Mouse (Mus musculus) kidney, adult 2 months (tissue): ENCODE measurements around the gene Hebp2. TPM values are rescaled to one million over a fixed set of nuclear protein-coding genes. Genes with fewer than 3 reads are reported as not detected.
"Not testable (repeated sequence)": the region's sequence is repeated elsewhere in the genome, so short reads cannot be mapped to it uniquely, and the experiment has no call there.

ENCODE experiments used
- DNase-seq: peaks from one replicate; pipeline ENCODE4 v3.0.0; 2021
- H3K27ac ChIP-seq: fragments of 200-500 bp; 2 replicates; pipeline ENCODE4 v1.5.1; 2012; ENCODE audit warnings: low read depth, low read length, control low read depth, inconsistent platforms; ENCODE audit not compliant: insufficient read depth
- H3K27me3 ChIP-seq: fragments of 200-500 bp; replicated peaks from 2 replicates; pipeline ENCODE4 v1.6.1; 2012; ENCODE audit warnings: mild to moderate bottlenecking, moderate library complexity, low read length, inconsistent platforms; ENCODE audit not compliant: control insufficient read depth, insufficient read depth
- H3K36me3 ChIP-seq: fragments of 200-500 bp; 2 replicates; pipeline ENCODE4 v1.6.1; 2012; ENCODE audit warnings: mild to moderate bottlenecking, moderate library complexity, low read length, inconsistent platforms; ENCODE audit not compliant: control insufficient read depth, insufficient read depth
- H3K4me1 ChIP-seq: fragments of 200-500 bp; 2 replicates; pipeline ENCODE4 v1.6.1; 2011; ENCODE audit warnings: low read length; ENCODE audit not compliant: control insufficient read depth, insufficient read depth
- H3K4me3 ChIP-seq: fragments of 200-500 bp; 2 replicates; pipeline ENCODE4 v1.5.1; 2011; ENCODE audit warnings: mild to moderate bottlenecking, low read depth, low read length, control low read depth; ENCODE audit not compliant: insufficient read depth
- CTCF ChIP-seq: fragments of 200-500 bp; conservative IDR thresholded peaks from 2 replicates; pipeline ENCODE4 v1.5.1; 2011; ENCODE audit warnings: low read depth, mild to moderate bottlenecking, control low read depth, low read length, moderate library complexity, mixed read lengths; ENCODE audit not compliant: insufficient read depth, insufficient read length
- POLR2A ChIP-seq: fragments of 200-500 bp; IDR thresholded peaks from one replicate; pipeline ENCODE4 v1.6.1; 2011; ENCODE audit warnings: low read depth, low read length, control low read depth
- WGBS: fragments of 180-500 bp; shearing (Covaris S2); methylation state at CpG from one replicate; pipeline ENCODE4 v1.1.7; 2018; 5-methylcytosine and 5-hydroxymethylcytosine counted together
- polyA plus RNA-seq: library from polyadenylated mRNA; depleted of rRNA; stranded (reverse); fragments of >200 nt; gene quantifications from 2 replicates; pipeline ENCODE4 v1.2.3, GENCODE M21; 2012; rRNA removed

Hebp2 gene
- polyA plus RNA-seq = 1.9 and 2.9 TPM in 2 replicates

DNA sequence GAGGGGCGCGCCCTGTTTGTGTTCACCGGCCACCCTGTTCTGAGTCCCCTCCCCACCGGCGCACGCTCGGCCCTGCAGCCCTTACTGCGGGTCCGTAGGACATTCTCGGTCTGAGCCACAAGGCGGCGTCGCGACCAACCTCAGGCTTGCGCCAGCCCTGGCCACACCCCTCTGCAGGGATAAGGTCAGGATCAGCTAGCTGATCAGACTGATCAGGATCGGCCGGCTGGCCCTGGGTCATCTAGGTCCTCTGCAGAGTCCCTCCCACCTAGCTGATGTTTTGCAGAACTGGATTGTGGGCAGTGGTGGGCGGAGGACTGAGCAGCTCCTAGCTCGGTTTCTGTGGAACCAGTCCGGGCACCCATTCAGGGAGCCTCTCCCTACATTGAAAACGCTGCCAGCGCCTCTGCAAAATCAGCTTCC is at the start of gene Hebp2:
Hebp2 (minus strand) TSS at position 264 of the 423 bp plus-strand sequence.
- no peaks in the 10 kb centered on the region for H3K4me1 ChIP-seq
- WGBS = 1% methylated on average over 22 of the region's 22 CpGs
- DNase-seq = peak; percentile 45
- H3K27ac ChIP-seq = no peak within 1 kb of the TSS
- H3K27me3 ChIP-seq = no peaks in the 10 kb centered on the region
- peak within 1 kb of the TSS; percentile 50 for H3K4me3 ChIP-seq
- no peaks in the 10 kb centered on the region for H3K36me3 ChIP-seq
- TF ChIP-seq POLR2A = no peak
- TF ChIP-seq CTCF = peak; percentile 66

DNA sequence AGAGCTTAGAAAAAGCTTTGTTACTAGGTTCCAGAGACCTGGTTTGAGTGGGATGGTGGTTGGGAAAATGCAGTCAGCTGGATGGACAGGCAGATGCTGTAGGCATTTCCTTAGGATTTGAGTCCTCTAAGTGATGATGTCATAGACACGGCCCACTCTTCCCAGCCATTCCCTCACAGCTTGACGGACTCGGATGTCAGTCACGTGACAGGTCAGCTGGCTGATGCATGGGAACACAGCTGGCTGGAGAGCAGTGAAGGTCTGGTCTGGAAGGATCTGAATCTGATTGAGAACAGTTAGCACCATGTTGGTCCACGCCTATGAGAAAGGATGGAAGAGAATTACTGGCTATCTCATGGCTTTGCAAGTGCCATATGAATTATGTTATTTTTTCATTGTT is 43.6 kb upstream of the Hebp2 start:
- H3K27me3 ChIP-seq = no peaks in the 10 kb centered on the region
- no peaks in the 10 kb centered on the region for H3K36me3 ChIP-seq
- 89% methylated on average over 5 of the region's 5 CpGs for WGBS
- no peak for DNase-seq
- no peak overlapping the region for H3K27ac ChIP-seq
- no peaks in the 10 kb centered on the region for H3K4me1 ChIP-seq
- H3K4me3 ChIP-seq = no peak overlapping the region
- no peak for TF ChIP-seq POLR2A
- TF ChIP-seq CTCF = no peak

DNA sequence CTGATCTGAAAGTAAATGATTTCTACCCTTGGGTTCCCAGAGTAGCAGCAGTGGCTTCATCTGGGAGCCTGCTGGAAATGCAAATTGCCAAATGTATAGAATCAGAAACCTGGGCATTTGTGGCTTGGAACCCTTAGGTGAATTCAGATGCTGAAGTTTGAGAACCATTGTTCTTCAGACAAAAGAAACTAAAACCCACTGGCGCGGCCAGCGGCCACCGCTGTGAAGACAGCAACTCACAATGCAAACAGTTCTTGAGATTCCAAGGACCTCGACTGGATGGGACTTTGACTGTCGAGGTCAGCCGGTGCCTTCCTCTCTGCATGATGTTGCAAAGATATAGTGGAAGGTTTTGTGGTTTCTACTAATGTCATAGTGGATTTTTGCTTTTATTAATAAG is 38.3 kb upstream of the Hebp2 start:
- H3K27me3 ChIP-seq = no peaks in the 10 kb centered on the region
- 38% methylated on average over 7 of the region's 7 CpGs for WGBS
- H3K4me1 ChIP-seq = no peaks in the 10 kb centered on the region
- H3K36me3 ChIP-seq = no peaks in the 10 kb centered on the region
- no peak for DNase-seq
- H3K27ac ChIP-seq = no peak overlapping the region
- TF ChIP-seq CTCF = no peak
- TF ChIP-seq POLR2A = no peak
- no peak overlapping the region for H3K4me3 ChIP-seq

DNA sequence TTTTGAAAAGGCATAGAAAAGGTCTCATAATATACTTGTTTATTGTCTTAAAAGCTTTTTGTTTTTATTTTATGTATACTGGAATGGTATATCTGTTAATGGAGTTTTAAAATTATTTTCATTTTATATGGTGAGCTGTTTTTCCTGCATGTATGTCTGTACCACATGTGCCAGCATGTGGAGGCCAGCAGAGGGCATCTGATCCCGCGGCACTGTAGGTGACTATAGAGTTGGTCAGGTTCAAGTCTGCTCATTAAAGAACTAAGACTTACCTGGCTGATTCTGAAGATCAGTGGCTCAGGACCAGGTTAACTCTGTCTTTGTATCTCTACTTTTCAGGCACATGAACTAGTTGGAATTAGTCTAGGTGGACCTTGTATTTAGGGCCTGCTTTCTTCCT is 26.7 kb upstream of the Hebp2 start:
- H3K27me3 ChIP-seq = no peaks in the 10 kb centered on the region
- H3K4me1 ChIP-seq = no peaks in the 10 kb centered on the region
- DNase-seq = peak; percentile 19
- no peak overlapping the region for H3K27ac ChIP-seq
- WGBS = 49% methylated on average over 2 of the region's 2 CpGs
- TF ChIP-seq POLR2A (no peak), CTCF (peak; percentile 67)
- H3K36me3 ChIP-seq = no peaks in the 10 kb centered on the region
- H3K4me3 ChIP-seq = no peak overlapping the region

DNA sequence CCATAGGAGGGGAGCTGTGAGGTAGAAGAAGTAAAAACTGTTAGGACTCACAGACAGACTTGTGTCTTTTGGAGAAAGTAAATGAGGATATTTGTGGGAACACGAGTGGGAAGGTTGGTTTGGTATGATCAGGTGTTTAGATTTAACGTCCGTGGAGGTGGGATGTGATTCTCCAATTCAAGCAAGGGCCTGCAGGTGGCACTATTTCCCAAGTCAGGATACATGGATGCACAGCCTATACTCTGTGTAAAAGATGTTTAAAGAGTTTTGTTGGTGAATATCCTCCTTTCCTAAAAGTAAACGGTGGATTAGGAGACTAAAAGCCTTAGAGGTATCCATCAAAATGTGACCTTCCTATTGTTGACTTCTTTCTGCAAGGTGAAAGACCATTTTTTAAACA is 17.1 kb upstream of the Hebp2 start:
- DNase-seq = peak; percentile 55
- H3K27ac ChIP-seq = no peak overlapping the region
- 2% methylated on average over 4 of the region's 4 CpGs for WGBS
- H3K4me3 ChIP-seq = no peak overlapping the region
- H3K27me3 ChIP-seq = no peaks in the 10 kb centered on the region
- TF ChIP-seq POLR2A = no peak
- peak; percentile 67 for TF ChIP-seq CTCF
- H3K36me3 ChIP-seq = no peaks in the 10 kb centered on the region
- H3K4me1 ChIP-seq = no peaks in the 10 kb centered on the region

DNA sequence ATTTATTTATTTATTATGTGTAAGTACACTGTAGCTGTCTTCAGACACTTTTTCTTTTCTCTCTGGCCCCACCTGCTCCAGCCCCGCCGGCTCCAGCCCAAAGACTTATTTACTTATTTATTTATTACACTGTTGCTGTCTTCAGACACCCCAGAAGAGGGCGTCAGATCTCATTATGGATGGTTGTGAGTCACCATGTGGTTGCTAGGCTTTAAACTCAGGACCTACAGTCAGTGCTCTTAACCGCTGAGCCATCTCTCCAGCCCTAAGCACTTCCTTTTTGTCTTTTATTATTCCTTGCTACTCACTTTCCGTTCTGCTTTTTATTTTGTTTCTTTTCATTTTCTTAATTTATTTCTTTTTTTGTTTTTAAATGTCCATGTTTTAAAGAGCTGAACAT is 15.6 kb upstream of the Hebp2 start:
- H3K4me1 ChIP-seq = no peaks in the 10 kb centered on the region
- H3K27ac ChIP-seq = no peak overlapping the region
- DNase-seq = no peak
- no peak for TF ChIP-seq CTCF
- no peak for TF ChIP-seq POLR2A
- WGBS = 51% methylated on average over 5 of the region's 5 CpGs
- H3K4me3 ChIP-seq = no peak overlapping the region
- H3K27me3 ChIP-seq = no peaks in the 10 kb centered on the region
- H3K36me3 ChIP-seq = no peaks in the 10 kb centered on the region

DNA sequence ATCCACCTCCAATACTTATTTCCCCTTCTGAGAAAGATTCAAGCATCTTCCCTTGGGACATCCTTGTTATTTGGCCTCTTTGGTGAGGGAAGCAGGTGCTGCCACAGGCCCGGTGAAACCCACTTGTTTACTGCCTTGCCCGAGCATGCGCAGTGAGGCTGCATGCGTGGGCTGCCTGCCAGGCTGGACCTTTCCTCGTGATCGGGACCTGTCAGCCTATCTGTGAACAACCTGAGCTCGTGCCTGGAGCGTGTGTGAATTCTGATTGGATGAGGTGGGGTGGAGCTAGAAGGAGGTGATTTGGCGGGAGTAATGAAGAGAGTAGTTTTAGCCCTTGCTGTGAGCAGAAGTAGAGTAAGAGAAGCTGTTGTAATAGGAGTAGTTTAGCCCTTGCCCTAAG is 13.2 kb upstream of the Hebp2 start:
- H3K27me3 ChIP-seq, H3K36me3 ChIP-seq, H3K4me1 ChIP-seq, H3K27ac ChIP-seq, H3K4me3 ChIP-seq, DNase-seq: not testable (repeated sequence)
- 82% methylated on average over 9 of the region's 9 CpGs for WGBS
